Mouse (Mus musculus) spleen, embryonic (tissue): ENCODE data around the gene Spata5.

Experiments used
- CTCF ChIA-PET: fragments of 350-600 bp; sonication (Branson Sonifier 250); formaldehyde crosslinking; loops from one replicate; lab custom pipeline; 2022; lab: Charles Lee

Spata5 gene

GRCm38 (mm10) chr3:37569661-37570566, 150.2 kb downstream of the Spata5 start:
- CTCF ChIA-PET, result no interaction called here

- CTCF ChIA-PET, result no interaction called here
Measured at GRCm38 (mm10) chr3:37571633-37572032, 151.9 kb downstream of the Spata5 start.

- CTCF ChIA-PET, result no interaction called here
Measured at GRCm38 (mm10) chr3:37572066-37572465, 152.4 kb downstream of the Spata5 start.

DNA sequence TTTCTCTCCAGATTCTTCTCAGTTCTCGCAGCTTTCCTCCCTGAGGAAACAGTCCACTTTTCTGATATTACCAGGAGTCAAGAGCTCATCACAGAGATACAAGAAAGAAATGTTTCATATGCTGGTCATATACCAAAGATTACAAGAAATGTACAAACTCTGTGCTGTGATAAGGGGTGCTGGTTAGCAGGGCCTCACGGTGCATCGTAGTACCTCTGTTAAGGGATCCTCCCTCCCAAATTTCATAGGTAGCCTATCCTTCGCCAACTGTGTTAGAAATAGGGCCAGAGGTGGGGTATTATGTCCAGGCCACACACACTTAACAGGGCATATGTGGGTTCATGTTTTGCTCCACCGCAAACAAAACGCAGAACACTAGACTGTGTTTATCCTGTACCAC, 157.1 kb downstream of the Spata5 start:
- CTCF ChIA-PET, result interaction anchor here (0.6 kb wide), 1 partner anchor 54 kb away, joined by 3 read pairs; no protein-coding TSS in a partner anchor

- CTCF ChIA-PET, result no interaction called here
Measured at GRCm38 (mm10) chr3:37577706-37578105, 158.0 kb downstream of the Spata5 start.

GRCm38 (mm10) chr3:37584576-37584975, 164.9 kb downstream of the Spata5 start:
- CTCF ChIA-PET, result no interaction called here

- CTCF ChIA-PET, result no interaction called here
Measured at GRCm38 (mm10) chr3:37585967-37586730, 166.5 kb downstream of the Spata5 start.

- CTCF ChIA-PET, result no interaction called here
Measured at GRCm38 (mm10) chr3:37586731-37587578, 167.3 kb downstream of the Spata5 start.

- CTCF ChIA-PET, result no interaction called here
Measured at GRCm38 (mm10) chr3:37595721-37596120, 176.0 kb downstream of the Spata5 start.

DNA sequence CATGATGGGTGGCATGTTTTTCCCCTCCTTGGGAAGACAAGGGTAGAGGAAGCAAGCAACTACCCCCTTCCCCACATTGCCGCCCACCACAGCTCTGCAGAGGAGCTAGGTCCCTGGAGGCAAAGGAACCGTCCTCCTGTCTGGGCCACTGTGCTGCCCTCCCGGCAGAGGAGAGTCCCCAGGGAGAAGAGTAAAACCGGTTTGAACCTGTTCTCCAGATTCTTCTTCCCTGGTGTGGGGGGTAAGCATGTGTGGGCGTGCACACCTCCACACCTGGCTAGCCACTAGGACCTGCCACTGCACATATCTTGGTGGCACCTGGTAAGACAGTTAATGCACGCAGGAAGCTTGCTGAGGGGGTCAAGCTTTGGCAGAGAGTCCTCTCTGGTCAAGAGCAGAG, 176.8 kb downstream of the Spata5 start:
- CTCF ChIA-PET, result no interaction called here

- CTCF ChIA-PET, result no interaction called here
Measured at GRCm38 (mm10) chr3:37597200-37597599, 177.5 kb downstream of the Spata5 start.

GRCm38 (mm10) chr3:37599641-37600040, 179.9 kb downstream of the Spata5 start:
- CTCF ChIA-PET, result interaction anchor here (0.6 kb wide), 2 partner anchors 11 to 39 kb away, joined by 4 to 6 read pairs; no protein-coding TSS in a partner anchor

DNA sequence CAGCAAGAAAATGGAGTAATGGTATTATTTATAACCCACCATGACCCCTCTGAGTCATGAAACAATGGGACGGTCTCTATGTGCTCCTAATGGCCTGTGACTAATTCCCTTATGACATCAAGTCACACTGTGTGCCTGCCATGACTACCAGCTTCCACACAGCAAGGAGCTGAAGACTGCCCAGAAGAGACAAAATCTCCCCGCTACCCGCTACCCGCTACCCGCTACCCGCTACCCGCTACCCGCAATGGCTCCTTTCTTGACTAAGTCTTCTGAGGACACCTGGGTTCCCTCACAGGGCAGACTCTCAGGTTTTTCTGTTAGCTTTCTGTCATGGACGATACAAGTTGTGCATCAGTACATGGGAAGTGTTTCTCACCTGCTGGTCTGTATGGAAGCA, 182.7 kb downstream of the Spata5 start:
- CTCF ChIA-PET, result no interaction called here

- CTCF ChIA-PET, result no interaction called here
Measured at GRCm38 (mm10) chr3:37602890-37603289, 183.2 kb downstream of the Spata5 start.

GRCm38 (mm10) chr3:37603541-37603940, 183.8 kb downstream of the Spata5 start:
- CTCF ChIA-PET, result no interaction called here

DNA sequence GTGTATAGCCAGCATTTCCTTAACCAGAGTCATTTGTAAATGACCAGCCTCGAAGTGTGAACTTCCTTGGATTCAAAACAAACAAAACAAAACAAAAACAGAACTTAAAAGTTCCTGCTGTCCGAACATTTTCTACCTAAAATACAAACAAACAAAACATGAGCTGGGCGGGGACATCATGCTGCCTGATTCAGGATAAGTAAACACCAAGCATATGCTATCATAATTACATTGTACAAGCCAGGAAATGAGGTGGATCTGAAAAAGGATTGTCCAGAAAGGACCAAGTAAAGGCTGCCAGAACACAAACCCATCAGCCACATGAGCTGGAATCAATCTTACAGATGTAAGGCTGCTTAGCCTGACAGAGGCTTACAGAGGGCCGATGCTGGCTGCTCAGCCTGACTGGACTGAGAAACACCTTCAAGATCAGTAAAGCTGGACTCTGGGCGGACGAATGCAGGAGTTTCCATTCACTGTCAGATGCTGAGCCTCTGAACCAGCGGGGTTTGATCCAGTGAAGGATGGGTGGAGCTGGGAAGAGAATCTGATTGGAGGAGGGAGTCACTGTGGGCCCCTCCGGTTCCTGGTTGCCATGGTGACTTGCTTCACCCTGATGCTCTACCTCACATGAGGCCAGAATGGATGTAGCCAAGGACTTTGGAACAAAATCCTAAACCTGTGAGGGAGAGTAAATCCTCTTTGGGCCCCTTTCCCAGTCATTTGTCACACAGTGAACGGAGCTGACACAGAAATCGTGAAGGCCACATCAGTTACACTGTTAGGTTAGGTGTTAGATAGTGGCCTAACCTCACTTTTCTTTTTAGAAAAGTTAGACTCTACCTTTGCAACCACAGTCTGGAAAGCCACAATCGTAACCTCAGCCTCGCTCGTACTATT, 185.5 kb downstream of the Spata5 start:
- CTCF ChIA-PET, result no interaction called here

DNA sequence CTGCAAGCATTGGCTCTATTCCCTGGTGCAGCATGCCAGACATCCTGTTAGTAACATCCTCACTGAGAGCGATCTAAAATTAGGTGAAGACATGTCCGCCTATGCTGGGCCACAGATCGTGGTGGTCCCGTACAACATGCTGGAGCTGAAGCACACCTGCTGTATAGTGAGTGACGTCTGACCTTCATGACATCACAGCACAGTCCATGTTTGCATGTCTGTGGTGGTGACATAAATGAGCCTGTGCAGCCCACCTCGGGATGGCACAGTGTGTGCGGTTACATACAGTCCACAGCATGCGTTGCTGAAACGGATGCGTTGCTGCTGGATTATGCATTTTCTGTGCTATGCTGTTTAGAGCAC, 186.2 kb downstream of the Spata5 start:
- CTCF ChIA-PET, result no interaction called here

GRCm38 (mm10) chr3:37608926-37609325, 189.2 kb downstream of the Spata5 start:
- CTCF ChIA-PET, result no interaction called here

DNA sequence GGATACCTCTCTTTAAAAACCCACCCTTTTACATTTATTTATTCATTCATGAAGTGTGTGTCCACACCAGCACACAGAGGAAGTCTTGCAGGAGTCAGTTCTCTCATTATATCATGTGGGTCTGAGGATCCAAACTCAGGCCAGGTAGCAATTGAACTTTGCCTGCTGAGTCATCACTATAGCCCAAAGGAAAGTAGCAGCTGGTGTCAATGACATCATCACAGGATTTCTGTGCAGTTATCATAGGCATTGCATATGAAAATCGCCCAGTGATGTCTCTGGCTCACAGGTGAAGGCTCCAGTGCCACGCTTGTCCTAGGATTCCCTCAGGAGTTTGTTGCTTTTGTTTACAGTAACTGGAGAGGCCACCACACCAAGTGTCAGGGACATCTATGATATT, 191.0 kb downstream of the Spata5 start:
- CTCF ChIA-PET, result no interaction called here

GRCm38 (mm10) chr3:37613722-37614121, 194.0 kb downstream of the Spata5 start:
- CTCF ChIA-PET, result no interaction called here
